9 mouse cellular contexts compared by ENCODE assay signal in the genomic region with DNA sequence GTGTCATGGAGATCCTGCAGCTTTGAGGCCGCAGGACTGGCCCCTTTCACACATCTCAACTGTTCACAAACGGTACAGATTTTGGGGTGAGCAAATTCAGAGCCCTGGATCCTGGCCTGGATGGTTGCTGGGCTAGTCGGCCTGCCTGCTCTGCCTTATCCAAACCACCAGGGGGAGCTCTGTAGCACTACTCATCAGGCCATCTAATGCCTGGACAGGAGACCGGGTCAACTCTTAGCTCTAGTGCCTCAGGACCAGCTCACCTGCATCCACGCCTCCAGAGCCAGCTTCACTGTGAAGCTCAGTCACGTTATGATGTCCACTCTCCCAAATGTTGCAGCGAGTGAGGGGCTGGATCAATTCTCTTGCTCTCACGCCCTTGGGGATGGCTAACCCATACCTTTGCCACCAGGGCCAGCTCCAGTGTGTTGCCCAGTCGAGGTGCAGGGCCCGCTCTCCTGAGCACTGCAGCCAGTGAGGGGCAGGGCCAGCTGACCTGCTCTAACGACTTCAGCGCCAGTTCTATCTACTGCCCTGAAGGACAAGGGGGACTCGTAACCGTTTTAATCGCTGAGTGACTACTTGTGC.
DNase-seq lines count a peak whose midpoint lies in the region; ATAC-seq and TF ChIP-seq lines count a peak whose summit lies in the region.
"Had no signal": no experiment of that assay in that cellular context is flagged by ENCODE, and none has a peak within 500 bp of the region (broad histone marks: within the 10 kb centered on the region; RNA-seq: fewer than 3 reads in every experiment).

No protein-coding gene starts in this region.

- peak; percentile 63 to 67 for DNase-seq in left cerebral cortex, adult 18-20 months (ENCODE audit: low spot score in 2 of 2)
- no peak for DNase-seq in left cerebral cortex, adult 11 months (ENCODE audit: low spot score)
- DNase-seq in cerebellum, adult 11-12 months: peak; percentile 25
- peak; percentile 63 for DNase-seq in forebrain, embryonic 14.5 days (ENCODE audit: low spot score)
- peak; percentile 78 for DNase-seq in hindbrain, postnatal 0 days (ENCODE audit: low spot score)
- peak; percentile 31 to 70 for DNase-seq in left cerebral cortex, adult 2 months (ENCODE audit: extremely low spot score in 1 of 2, low spot score in 2 of 2)
- peak; percentile 29 to 57 for DNase-seq in spleen, postnatal 10 days (ENCODE audit: low spot score in 2 of 2)

- no peaks in the 10 kb centered on the region for H3K27me3 ChIP-seq in forebrain, embryonic 14.5 days (replicated peaks; ENCODE audit: control insufficient read depth, insufficient read depth, low read length)
- no peaks in the 10 kb centered on the region for H3K27me3 ChIP-seq in hindbrain, postnatal 0 days (ENCODE audit: insufficient read depth, low read length)

- H3K4me2 ChIP-seq in forebrain, embryonic 14.5 days (ENCODE audit: low read length): no peak overlapping the region
- H3K4me2 ChIP-seq in hindbrain, postnatal 0 days (ENCODE audit: low read depth, low read length): no peak overlapping the region

- 59% methylated on average over 15 of the region's 15 CpGs for WGBS in forebrain, embryonic 14.5 days
- 65% methylated on average over 15 of the region's 15 CpGs for WGBS in hindbrain, postnatal 0 days

- no peak overlapping the region for H3K27ac ChIP-seq in forebrain, embryonic 14.5 days (ENCODE audit: low read depth, low read length)
- H3K27ac ChIP-seq in hindbrain, postnatal 0 days: no peak overlapping the region
- no peak overlapping the region for H3K27ac ChIP-seq in left cerebral cortex, adult 2 months
- H3K27ac ChIP-seq: macrophage had no signal

- no peaks in the 10 kb centered on the region for H3K36me3 ChIP-seq in forebrain, embryonic 14.5 days (ENCODE audit: control insufficient read depth, insufficient read depth, low read length)
- H3K36me3 ChIP-seq in hindbrain, postnatal 0 days (ENCODE audit: insufficient read depth, low read length): no peaks in the 10 kb centered on the region

- no peaks in the 10 kb centered on the region for H3K9me3 ChIP-seq in forebrain, embryonic 14.5 days (replicated peaks; ENCODE audit: control insufficient read depth, low read length)
- H3K9me3 ChIP-seq in hindbrain, postnatal 0 days (ENCODE audit: low read length): no peaks in the 10 kb centered on the region

- TF ChIP-seq CTCF in hindbrain, postnatal 0 days (IDR thresholded peaks at IDR 0.05; ENCODE audit: low read depth): peak; percentile 87
- TF ChIP-seq CTCF in left cerebral cortex, adult 2 months (IDR thresholded peaks at IDR 0.05): peak; percentile 87

- H3K4me1 ChIP-seq in forebrain, embryonic 14.5 days (ENCODE audit: control insufficient read depth, insufficient read depth, low read length): peaks cover 9% of the 10 kb centered on the region
- H3K4me1 ChIP-seq in hindbrain, postnatal 0 days (ENCODE audit: insufficient read depth, low read length): no peaks in the 10 kb centered on the region

- no peak overlapping the region for H3K4me3 ChIP-seq in forebrain, embryonic 14.5 days (ENCODE audit: low read depth, low read length)
- H3K4me3 ChIP-seq in hindbrain, postnatal 0 days (ENCODE audit: low read length): no peak overlapping the region
- H3K4me3 ChIP-seq in left cerebral cortex, adult 2 months: no peak overlapping the region

- peak; percentile 50; the same call in 1 of the 2 replicates for ATAC-seq in forebrain, embryonic 14.5 days
- peak; percentile 29; the same call in 1 of the 2 replicates for ATAC-seq in hindbrain, postnatal 0 days
- peak; percentile 97 for ATAC-seq in megakaryocyte-erythroid progenitor cell, adult 5-6 weeks (replicated peaks; ENCODE audit: low FRiP score, low TSS enrichment, poor library complexity, severe bottlenecking)

- no peak overlapping the region for H3K9ac ChIP-seq in forebrain, embryonic 14.5 days (ENCODE audit: low read length)
- H3K9ac ChIP-seq in hindbrain, postnatal 0 days (replicated peaks; ENCODE audit: low read length): no peak overlapping the region

- intact Hi-C loops in left cerebral cortex, adult 2 months (cut with DNase I): loop anchor here (10.0 kb wide), 1 partner anchor 1591 kb away; no protein-coding TSS in a partner anchor

Comparison
In these comparisons a context has a peak if more than half of its experiments do, and no peak if none do; other contexts are left out.
1. ATAC-seq: peak in every context shown above with its lines; median percentile 97 in megakaryocyte-erythroid progenitor cell, adult 5-6 weeks; 50 in forebrain, embryonic 14.5 days; 29 in hindbrain, postnatal 0 days.